Mouse (Mus musculus) B cell, adult 2 months (primary cell): Measurements from ENCODE around the gene Uba2.
"Not testable (repeated sequence)": the region's sequence is repeated elsewhere in the genome, so short reads cannot be mapped to it uniquely, and the experiment has no call there.

ENCODE experiments used
- DNase-seq, 2 experiments: peaks; one replicate each; pipeline ENCODE4 v3.0.0; 2022

Gene Uba2

GRCm38 (mm10) chr7:34165999-34166398 is 3.4 kb downstream of the Uba2 start:
- peak in 1 of 2 experiments; percentile 6 for DNase-seq

GRCm38 (mm10) chr7:34164671-34165070 is 4.7 kb downstream of the Uba2 start:
- DNase-seq, result no peak

- no peak for DNase-seq
Observed at GRCm38 (mm10) chr7:34159167-34159566, 10.2 kb downstream of the Uba2 start.

- DNase-seq, result no peak
Observed at GRCm38 (mm10) chr7:34157994-34158393, 11.4 kb downstream of the Uba2 start.

GRCm38 (mm10) chr7:34147193-34147592 is 22.2 kb downstream of the Uba2 start:
- DNase-seq, result no peak

- no peak for DNase-seq
Observed at GRCm38 (mm10) chr7:34141123-34141522, 28.3 kb downstream of the Uba2 start.

GRCm38 (mm10) chr7:34139493-34139892 is 29.9 kb downstream of the Uba2 start:
- DNase-seq, result no peak

GRCm38 (mm10) chr7:34134336-34134735 is 35.1 kb downstream of the Uba2 start:
- DNase-seq, result no peak

GRCm38 (mm10) chr7:34133117-34133762 is 36.2 kb downstream of the Uba2 start, which contains the start of gene Wtip:
Gene Wtip (minus strand): TSS chr7:34133268.
- DNase-seq, result no peak

GRCm38 (mm10) chr7:34132355-34133079 is 36.9 kb downstream of the Uba2 start:
- DNase-seq, result no peak

- DNase-seq, result no peak
Observed at GRCm38 (mm10) chr7:34131959-34132354, 37.4 kb downstream of the Uba2 start.

- DNase-seq, result no peak
Observed at GRCm38 (mm10) chr7:34131118-34131517, 38.3 kb downstream of the Uba2 start.

GRCm38 (mm10) chr7:34126291-34126690 is 43.1 kb downstream of the Uba2 start:
- no peak for DNase-seq

GRCm38 (mm10) chr7:34125346-34125745 is 44.1 kb downstream of the Uba2 start:
- no peak for DNase-seq

- DNase-seq, result no peak
Observed at GRCm38 (mm10) chr7:34122987-34123720, 46.2 kb downstream of the Uba2 start.

GRCm38 (mm10) chr7:34120636-34121035 is 48.8 kb downstream of the Uba2 start:
- not testable (repeated sequence) for DNase-seq

- no peak for DNase-seq
Observed at GRCm38 (mm10) chr7:34116601-34117000, 52.8 kb downstream of the Uba2 start.

GRCm38 (mm10) chr7:34109190-34109589 is 60.2 kb downstream of the Uba2 start:
- no peak for DNase-seq

GRCm38 (mm10) chr7:34101276-34101675 is 68.1 kb downstream of the Uba2 start:
- DNase-seq, result no peak

GRCm38 (mm10) chr7:34100002-34100401 is 69.4 kb downstream of the Uba2 start:
- no peak for DNase-seq

GRCm38 (mm10) chr7:34094911-34095481 is 74.4 kb downstream of the Uba2 start, which contains the start of gene Scgb1b30:
Gene Scgb1b30 (plus strand): TSS chr7:34095431.
- DNase-seq, result no peak
